Mouse (Mus musculus) ES-Bruce4 (cell line): ENCODE measurements around the gene Tnfrsf25.

ENCODE experiments used
- CTCF ChIP-seq: IDR thresholded peaks from one replicate; pipeline ENCODE4 v1.8.1; 2011; ENCODE audit warnings: low read depth, low read length
- EP300 ChIP-seq: IDR thresholded peaks from 2 replicates; pipeline ENCODE4 v1.6.1; 2011; ENCODE audit warnings: low read depth, low read length; ENCODE audit not compliant: insufficient read depth

GRCm38 (mm10) chr4:152125161-152126025 is 9.7 kb downstream of the Tnfrsf25 start:
- TF ChIP-seq EP300 (no peak), CTCF (no peak)
